Mouse (Mus musculus) midbrain, embryonic 16.5 days (tissue): ENCODE results near the gene Adgrf1. TPM values are rescaled to one million over a fixed set of nuclear protein-coding genes. Genes with fewer than 3 reads are reported as not detected.

Experiments used
- ATAC-seq: fragments of 200-750 bp; cut with Nextera tagmentation; 2 replicates; pipeline ENCODE4 v1.8.0; 2017; ENCODE audit warnings: moderate TSS enrichment
- H3K27ac ChIP-seq: fragments of 300-500 bp; sonication (generic); 2 replicates; pipeline ENCODE4 v1.5.1; 2014; ENCODE audit warnings: mild to moderate bottlenecking, low read length, mixed read lengths
- H3K27me3 ChIP-seq: fragments of 300-500 bp; sonication (generic); 2 replicates; pipeline ENCODE4 v1.6.1; 2014; ENCODE audit warnings: low read depth, low read length, mixed read lengths; ENCODE audit not compliant: control insufficient read depth, insufficient read depth
- H3K36me3 ChIP-seq: fragments of 300-500 bp; sonication (generic); 2 replicates; pipeline ENCODE4 v1.6.1; 2014; ENCODE audit warnings: mild to moderate bottlenecking, low read length, moderate library complexity, mixed read lengths; ENCODE audit not compliant: control insufficient read depth, insufficient read depth
- H3K4me1 ChIP-seq: fragments of 300-500 bp; sonication (generic); 2 replicates; pipeline ENCODE4 v1.6.1; 2014; ENCODE audit warnings: mild to moderate bottlenecking, low read length, mixed read lengths; ENCODE audit not compliant: control insufficient read depth, insufficient read depth
- H3K4me2 ChIP-seq: fragments of 300-500 bp; sonication (generic); 2 replicates; pipeline ENCODE4 v1.6.1; 2014; ENCODE audit warnings: mild to moderate bottlenecking, low read length, mixed read lengths
- H3K4me3 ChIP-seq: fragments of 300-500 bp; sonication (generic); 2 replicates; pipeline ENCODE4 v1.5.1; 2014; ENCODE audit warnings: low read depth, mild to moderate bottlenecking, low read length, moderate library complexity, mixed read lengths
- H3K9ac ChIP-seq: fragments of 300-500 bp; sonication (generic); 2 replicates; pipeline ENCODE4 v1.6.1; 2014; ENCODE audit warnings: low read depth, low read length, mixed read lengths
- H3K9me3 ChIP-seq: fragments of 300-500 bp; sonication (generic); replicated peaks from 2 replicates; pipeline ENCODE4 v1.6.1; 2014; ENCODE audit warnings: mild to moderate bottlenecking, low read length, mixed read lengths; ENCODE audit not compliant: control insufficient read depth, poor library complexity, severe bottlenecking
- WGBS: fragments of 180-500 bp; shearing (Covaris S2); extraction: QIAGEN DNeasy Blood & Tissue Kit; methylation state at CpG from one replicate; pipeline ENCODE4 v1.1.7; 2014; 5-methylcytosine and 5-hydroxymethylcytosine counted together
- polyA plus RNA-seq: library from polyadenylated mRNA; unstranded; fragments of >200 nt; fragmentation: Nextera tagmentation; extraction: Ambion mirVana; gene quantifications from 2 replicates; pipeline ENCODE4 v1.2.1, GENCODE M21; 2015

Adgrf1 gene
- polyA plus RNA-seq, 1 experiment from 2014 or later = not detected

DNA sequence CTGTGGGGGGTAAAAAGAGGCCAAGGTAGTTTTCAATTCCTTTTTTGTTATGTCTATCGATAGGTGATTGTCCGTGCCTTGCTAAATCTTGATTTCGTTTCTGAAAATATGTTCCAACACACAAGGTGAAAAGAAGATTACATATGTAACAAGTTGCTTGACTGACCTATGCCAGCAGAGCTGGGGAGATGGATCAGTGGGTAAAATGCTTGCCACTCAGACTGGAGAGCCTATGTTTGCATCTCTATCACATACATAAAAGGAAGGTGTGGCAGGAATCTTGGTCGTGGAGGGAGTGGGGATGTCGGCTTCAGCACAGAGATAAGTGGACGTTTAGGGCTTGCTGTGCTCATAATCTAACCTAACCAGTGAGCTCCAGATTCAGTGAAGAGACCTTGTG is 93.8 kb downstream of the Adgrf1 start:
- Histone ChIP-seq H3K36me3 (no peaks in the 10 kb centered on the region), H3K27ac (no peak overlapping the region), H3K9me3 (no peaks in the 10 kb centered on the region), H3K9ac (no peak overlapping the region), H3K27me3 (no peaks in the 10 kb centered on the region), H3K4me3 (no peak overlapping the region), H3K4me2 (no peak overlapping the region), H3K4me1 (peaks cover 5% of the 10 kb centered on the region; the same call in 1 of the 2 replicates)
- ATAC-seq = no peak
- WGBS = 72% methylated on average over 6 of the region's 6 CpGs

DNA sequence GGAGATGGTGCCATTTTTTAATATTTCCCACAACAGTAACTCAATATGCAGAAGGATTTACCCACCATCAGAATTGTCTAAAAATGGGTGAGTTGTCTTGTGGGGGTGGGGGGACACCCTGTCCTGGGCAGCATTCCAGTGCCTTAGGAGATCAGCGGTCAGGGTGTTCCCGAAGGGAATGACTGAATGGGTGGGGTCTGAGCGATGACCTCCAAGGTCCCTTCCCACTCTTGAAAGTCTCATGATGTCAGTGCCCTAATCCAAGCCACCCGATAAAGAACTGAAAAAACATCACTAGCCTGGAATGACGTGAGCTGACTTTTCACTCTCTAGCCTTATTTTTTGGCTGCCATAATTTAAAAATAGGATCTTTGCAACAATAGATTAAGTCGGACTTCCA is 95.2 kb downstream of the Adgrf1 start:
- Histone ChIP-seq H3K27me3 (no peaks in the 10 kb centered on the region), H3K9me3 (no peaks in the 10 kb centered on the region), H3K9ac (no peak overlapping the region), H3K27ac (no peak overlapping the region), H3K4me3 (no peak overlapping the region), H3K36me3 (no peaks in the 10 kb centered on the region), H3K4me2 (no peak overlapping the region), H3K4me1 (peaks cover 5% of the 10 kb centered on the region; the same call in 1 of the 2 replicates)
- ATAC-seq = no peak
- 87% methylated on average over 6 of the region's 6 CpGs for WGBS

DNA sequence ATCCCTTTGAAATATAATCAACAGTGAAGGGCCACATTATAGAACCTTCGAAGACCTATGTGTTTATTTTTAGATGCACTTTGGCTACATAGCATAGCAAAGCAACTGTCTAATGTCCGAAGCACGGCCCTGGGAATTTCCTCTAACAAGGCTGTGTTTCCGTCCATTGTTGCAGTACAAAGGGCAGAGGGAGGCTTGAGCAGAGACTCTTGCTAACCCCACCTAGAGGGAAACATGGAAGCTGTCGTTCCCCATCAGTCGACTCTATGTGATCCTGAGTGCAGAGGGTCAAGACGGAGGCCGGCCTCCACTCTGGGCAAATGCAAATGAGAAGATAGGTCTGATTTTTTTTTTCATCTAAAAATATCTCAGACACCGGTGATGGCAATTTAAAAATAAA is 96.4 kb downstream of the Adgrf1 start:
- WGBS = 59% methylated on average over 9 of the region's 9 CpGs
- Histone ChIP-seq H3K4me3 (no peak overlapping the region), H3K9me3 (no peaks in the 10 kb centered on the region), H3K27me3 (no peaks in the 10 kb centered on the region), H3K4me2 (no peak overlapping the region), H3K9ac (no peak overlapping the region), H3K27ac (no peak overlapping the region), H3K4me1 (peaks cover 5% of the 10 kb centered on the region; the same call in 1 of the 2 replicates), H3K36me3 (no peaks in the 10 kb centered on the region)
- no peak for ATAC-seq

GRCm38 (mm10) chr17:43368171-43368576 is 98.0 kb downstream of the Adgrf1 start:
- WGBS = 66% methylated on average over 5 of the region's 5 CpGs
- H3K9ac ChIP-seq = no peak overlapping the region
- no peak overlapping the region for H3K27ac ChIP-seq

GRCm38 (mm10) chr17:43372604-43373003 is 102.5 kb downstream of the Adgrf1 start:
- H3K27ac ChIP-seq = no peak overlapping the region
- 75% methylated on average over 4 of the region's 4 CpGs for WGBS
- H3K27me3 ChIP-seq = no peaks in the 10 kb centered on the region
- no peak for ATAC-seq
- no peak overlapping the region for H3K9ac ChIP-seq
- no peaks in the 10 kb centered on the region for H3K36me3 ChIP-seq
- H3K9me3 ChIP-seq = no peaks in the 10 kb centered on the region
- H3K4me1 ChIP-seq = no peaks in the 10 kb centered on the region
- no peak overlapping the region for H3K4me3 ChIP-seq
- no peak overlapping the region for H3K4me2 ChIP-seq

More at GRCm38 (mm10) chr17:43368171-43368576, 98.0 kb downstream of the Adgrf1 start:
- no peak for ATAC-seq
- no peaks in the 10 kb centered on the region for H3K9me3 ChIP-seq
- H3K4me1 ChIP-seq = no peaks in the 10 kb centered on the region
- no peaks in the 10 kb centered on the region for H3K36me3 ChIP-seq
- no peak overlapping the region for H3K4me2 ChIP-seq
- H3K27me3 ChIP-seq = no peaks in the 10 kb centered on the region
- no peak overlapping the region for H3K4me3 ChIP-seq

DNA sequence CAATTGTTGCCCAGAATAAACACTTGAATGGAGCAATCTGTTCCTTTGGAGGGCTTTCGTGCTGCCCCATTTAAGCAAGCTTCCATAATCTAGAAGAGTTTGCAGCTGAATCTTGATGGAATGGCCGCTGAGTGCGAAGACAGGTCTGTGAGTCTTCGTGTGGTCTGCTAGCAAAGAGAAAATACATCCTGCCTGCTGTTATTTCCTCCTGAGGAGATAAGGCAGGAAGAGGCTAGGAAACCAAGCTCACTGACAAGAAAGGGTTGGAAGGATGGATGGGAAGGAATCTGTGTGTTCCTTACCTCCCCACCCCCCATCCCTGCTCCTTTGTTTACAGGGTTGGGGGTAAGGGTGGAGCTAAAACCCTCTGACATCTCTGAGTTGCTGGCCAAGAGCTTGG is 103.9 kb downstream of the Adgrf1 start:
- Histone ChIP-seq H3K4me1 (no peaks in the 10 kb centered on the region), H3K4me2 (no peak overlapping the region), H3K27me3 (no peaks in the 10 kb centered on the region), H3K9me3 (no peaks in the 10 kb centered on the region), H3K4me3 (no peak overlapping the region), H3K36me3 (no peaks in the 10 kb centered on the region), H3K9ac (no peak overlapping the region), H3K27ac (no peak overlapping the region)
- 56% methylated on average over 4 of the region's 4 CpGs for WGBS
- no peak for ATAC-seq

Other genes starting within 250 kb of the Adgrf1 start
- gene Adgrf5, start 90.1 kb downstream of the Adgrf1 start, polyA plus RNA-seq = 8.4 and 9.1 TPM in 2 replicates
- gene Mep1a, start 232.5 kb downstream of the Adgrf1 start, polyA plus RNA-seq = 0.06 TPM in 1 of 2 replicates, not detected in the other